ENCODE assay signal across 1 mouse cellular context in the genomic region with DNA sequence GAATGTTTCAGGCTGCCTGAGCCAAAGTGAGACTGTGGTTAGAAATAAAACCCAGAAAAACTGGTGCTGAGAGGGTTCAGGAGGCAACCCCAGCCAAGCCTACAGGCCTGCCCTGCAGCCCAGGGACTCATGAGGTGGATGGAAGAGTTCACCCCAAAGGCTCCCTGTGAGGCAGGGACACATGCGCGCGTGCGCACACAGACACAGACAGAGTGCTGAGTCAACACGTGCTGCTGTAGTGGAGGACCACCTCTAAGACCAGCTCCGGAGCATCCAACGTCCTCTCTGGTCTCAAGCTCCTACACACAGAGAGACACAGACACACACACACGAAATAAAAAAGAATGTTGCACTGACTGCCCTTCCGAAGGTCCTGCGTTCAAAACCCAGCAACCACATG.
TF ChIP-seq lines count a peak whose summit lies in the region.

No protein-coding gene starts in this region.

TF ChIP-seq in ES-E14, 5 proteins besides CTCF, POLR2A, EP300 and RAD21:
- TF ChIP-seq HCFC1 (IDR thresholded peaks at IDR 0.05; ENCODE audit: borderline replicate concordance, insufficient read depth, low read length), result no peak
- TF ChIP-seq MAFK (IDR thresholded peaks at IDR 0.05; ENCODE audit: insufficient read depth, low read depth, low read length), result peak; percentile 52; the same call in 1 of the 2 replicates
